Mouse (Mus musculus) ES-E14 (cell line): ENCODE measurements around the gene Srsf3. TPM values are rescaled to one million over a fixed set of nuclear protein-coding genes. Genes with fewer than 3 reads are reported as not detected.

Experiments used
- DNase-seq: peaks from one replicate; pipeline ENCODE4 v3.0.0-alpha.2; 2013; ENCODE audit warnings: low read depth, low spot score
- H3K27ac ChIP-seq: 2 replicates; pipeline ENCODE4 v1.5.1; 2012; ENCODE audit warnings: low read depth, mild to moderate bottlenecking, low read length, moderate library complexity, mixed read lengths; ENCODE audit not compliant: poor library complexity, insufficient read depth, severe bottlenecking
- H3K36me3 ChIP-seq: 2 replicates; pipeline ENCODE4 v1.6.1; 2012; ENCODE audit warnings: mild to moderate bottlenecking, low read length, moderate library complexity, mixed read lengths; ENCODE audit not compliant: control insufficient read depth, poor library complexity, insufficient read depth, severe bottlenecking
- H3K4me1 ChIP-seq, 2 experiments: fragments of 150-350 bp in 1 of 2; sonication (generic) in 1 of 2; 2 replicates each; pipeline ENCODE4 v1.6.1; 2012; ENCODE audit warnings: low read length in 2 of 2, mild to moderate bottlenecking in 1 of 2, mixed read lengths in 1 of 2; ENCODE audit not compliant: control insufficient read depth in 2 of 2, insufficient read depth in 2 of 2, poor library complexity in 1 of 2
- H3K4me3 ChIP-seq, 2 experiments: fragments of 150-350 bp in 1 of 2; sonication (generic) in 1 of 2; 2 replicates each; pipeline ENCODE4 v1.5.1; 2012; ENCODE audit warnings: low read length in 2 of 2, low read depth in 1 of 2, mild to moderate bottlenecking in 1 of 2, mixed read lengths in 1 of 2; ENCODE audit not compliant: insufficient read depth in 1 of 2, poor library complexity in 1 of 2, severe bottlenecking in 1 of 2
- H3K9ac ChIP-seq: 2 replicates; pipeline ENCODE4 v1.6.1; 2012; ENCODE audit warnings: low read depth, mild to moderate bottlenecking, low read length, mixed read lengths; ENCODE audit not compliant: poor library complexity, insufficient read depth, severe bottlenecking
- H3K9me3 ChIP-seq: fragments of 150-350 bp; sonication (generic); 2 replicates; pipeline ENCODE4 v1.6.1; 2012; ENCODE audit warnings: low read depth, mild to moderate bottlenecking, low read length; ENCODE audit not compliant: control insufficient read depth, insufficient read depth
- CHD2 ChIP-seq: IDR thresholded peaks from 2 replicates; pipeline ENCODE4 v1.6.1; 2014; ENCODE audit warnings: mild to moderate bottlenecking, low read depth, low read length, inconsistent platforms
- HCFC1 ChIP-seq: IDR thresholded peaks from 2 replicates; pipeline ENCODE4 v1.6.1; 2012; ENCODE audit warnings: low read length, inconsistent platforms, borderline replicate concordance; ENCODE audit not compliant: insufficient read depth
- MAFK ChIP-seq: IDR thresholded peaks from 2 replicates; pipeline ENCODE4 v1.6.1; 2014; ENCODE audit warnings: mild to moderate bottlenecking, low read depth, low read length, inconsistent platforms; ENCODE audit not compliant: insufficient read depth
- ZC3H11A ChIP-seq: IDR thresholded peaks from 2 replicates; pipeline ENCODE4 v1.6.1; 2012; ENCODE audit warnings: low read depth, mild to moderate bottlenecking, inconsistent platforms, low read length, borderline replicate concordance
- ZNF384 ChIP-seq: IDR thresholded peaks from 2 replicates; pipeline ENCODE4 v1.6.1; 2012; ENCODE audit warnings: low read depth, low read length, inconsistent platforms
- in situ Hi-C, 2 experiments: fragments of 600-800 bp; cut with MboI; formaldehyde crosslinking; loops; one replicate each; pipeline ENCODE4 v1.15.1; 2025; ENCODE audit warnings: low sequenced_read_pairs in 2 of 2, inconsistent platforms in 1 of 2; ENCODE audit not compliant: unreplicated experiment in 2 of 2
- total RNA-seq: library from RNA; depleted of rRNA; stranded (reverse); fragments of 300-350 nt; gene quantifications from 2 replicates; pipeline ENCODE4 v1.2.3, GENCODE M21; 2012

Gene Srsf3
- total RNA-seq, 1 experiment, result 317 TPM

- Histone ChIP-seq H3K4me3 (no peak overlapping the region), H3K9me3 (no peaks in the 10 kb centered on the region), H3K9ac (no peak overlapping the region), H3K36me3 (peaks cover 15% of the 10 kb centered on the region), H3K27ac (no peak overlapping the region), H3K4me1 (peaks cover 0 to 18% of the 10 kb centered on the region in 2 experiments; a peak in 2 of 4 replicates)
- in situ Hi-C loops, result loop anchor here (5.0 to 10.0 kb wide), 3 partner anchors 43 to 195 kb away; partner anchors contain the start of gene Cdkn1a (in 2 of the 2)
- no peak for TF ChIP-seq MAFK
- no peak for TF ChIP-seq ZC3H11A
- TF ChIP-seq HCFC1, result no peak
- no peak for TF ChIP-seq CHD2
- TF ChIP-seq ZNF384, result no peak
- no peak for DNase-seq
Observed at GRCm38 (mm10) chr17:29049508-29049889, 17.1 kb downstream of the Srsf3 start.

- no peak overlapping the region for H3K27ac ChIP-seq
- H3K9ac ChIP-seq, result no peak overlapping the region
- H3K9me3 ChIP-seq, result no peaks in the 10 kb centered on the region
- peaks cover 12% of the 10 kb centered on the region for H3K36me3 ChIP-seq
- no peak for DNase-seq
- in situ Hi-C loops, result loop anchor here (5.0 to 10.0 kb wide), 3 partner anchors 42 to 195 kb away; partner anchors contain the start of gene Cdkn1a (in 2 of the 2)
- H3K4me3 ChIP-seq, result no peak overlapping the region
- H3K4me1 ChIP-seq, result peaks cover 0 to 20% of the 10 kb centered on the region in 2 experiments; a peak in 2 of 4 replicates
- no peak for TF ChIP-seq MAFK
Observed at GRCm38 (mm10) chr17:29049923-29050322, 17.5 kb downstream of the Srsf3 start.

GRCm38 (mm10) chr17:29050791-29051190, 18.4 kb downstream of the Srsf3 start:
- DNase-seq, result no peak
- TF ChIP-seq ZNF384, result no peak
- H3K4me3 ChIP-seq, result no peak overlapping the region
- in situ Hi-C loops, result no loop called here
- peaks cover 0 to 22% of the 10 kb centered on the region in 2 experiments; a peak in 2 of 4 replicates for H3K4me1 ChIP-seq
- H3K9ac ChIP-seq, result no peak overlapping the region
- H3K27ac ChIP-seq, result no peak overlapping the region
- peaks cover 6% of the 10 kb centered on the region for H3K36me3 ChIP-seq
- no peaks in the 10 kb centered on the region for H3K9me3 ChIP-seq

GRCm38 (mm10) chr17:29053067-29053466, 20.6 kb downstream of the Srsf3 start:
- DNase-seq, result no peak

GRCm38 (mm10) chr17:29053841-29054240, 21.4 kb downstream of the Srsf3 start:
- H3K4me3 ChIP-seq, result no peak overlapping the region
- peaks cover 12 to 40% of the 10 kb centered on the region in 2 experiments for H3K4me1 ChIP-seq
- H3K36me3 ChIP-seq, result no peaks in the 10 kb centered on the region
- no peaks in the 10 kb centered on the region for H3K9me3 ChIP-seq
- no peak overlapping the region for H3K27ac ChIP-seq
- DNase-seq, result no peak
- no peak overlapping the region; the same call in 1 of the 2 replicates for H3K9ac ChIP-seq
- TF ChIP-seq ZC3H11A (no peak), CHD2 (no peak), MAFK (no peak), ZNF384 (no peak), HCFC1 (no peak)
- in situ Hi-C loops, result no loop called here

More at GRCm38 (mm10) chr17:29053067-29053466, 20.6 kb downstream of the Srsf3 start:
- H3K9me3 ChIP-seq, result no peaks in the 10 kb centered on the region
- no peaks in the 10 kb centered on the region for H3K36me3 ChIP-seq
- H3K9ac ChIP-seq, result no peak overlapping the region
- peaks cover 11 to 36% of the 10 kb centered on the region in 2 experiments for H3K4me1 ChIP-seq
- H3K4me3 ChIP-seq, result no peak overlapping the region
- TF ChIP-seq HCFC1 (no peak), MAFK (no peak), CHD2 (no peak), ZNF384 (no peak), ZC3H11A (no peak)
- no peak overlapping the region for H3K27ac ChIP-seq
- in situ Hi-C loops, result no loop called here
